Mouse (Mus musculus): Measurements from ENCODE around the gene Depdc1b. TPM values are rescaled to one million over a fixed set of nuclear protein-coding genes. Genes with fewer than 3 reads are reported as not detected.

The Depdc1b gene
- polyA plus RNA-seq, 1 experiment from 2014 or later = 13.9 TPM

- ATAC-seq (ENCODE audit: low FRiP score, low read depth) = no peak
- H3K4me2 ChIP-seq (replicated peaks) = no peak overlapping the region
- H3K4me3 ChIP-seq = no peak overlapping the region
- 0 out of 2 replicates have a peak, but pooled peaks cover 2% of the 10 kb centered on the region for H3K4me1 ChIP-seq
- H3K9ac ChIP-seq (replicated peaks) = no peak overlapping the region
- no peak overlapping the region for H3K27ac ChIP-seq (replicated peaks)
- H3K9me3 ChIP-seq = no peaks in the 10 kb centered on the region
- 90% methylated on average over 7 of the region's 7 CpGs for WGBS
- H3K27me3 ChIP-seq = no peaks in the 10 kb centered on the region
- no peaks in the 10 kb centered on the region; the same call in 1 of the 2 replicates for H3K36me3 ChIP-seq
Measured at GRCm38 (mm10) chr13:108338076-108338836, 22.1 kb downstream of the Depdc1b start.

- WGBS = 88% methylated on average over 10 of the region's 10 CpGs
- Histone ChIP-seq H3K27me3 (no peaks in the 10 kb centered on the region), H3K36me3 (no peaks in the 10 kb centered on the region; the same call in 1 of the 2 replicates), H3K9ac (replicated peaks) (no peak overlapping the region), H3K4me1 (0 out of 2 replicates have a peak, but pooled peaks cover 2% of the 10 kb centered on the region), H3K4me2 (replicated peaks) (no peak overlapping the region), H3K9me3 (no peaks in the 10 kb centered on the region), H3K27ac (replicated peaks) (no peak overlapping the region), H3K4me3 (no peak overlapping the region)
- ATAC-seq (ENCODE audit: low FRiP score, low read depth) = no peak
Measured at GRCm38 (mm10) chr13:108339907-108340596, 23.9 kb downstream of the Depdc1b start.

- Histone ChIP-seq H3K27ac (replicated peaks) (no peak overlapping the region), H3K36me3 (no peaks in the 10 kb centered on the region), H3K9me3 (no peaks in the 10 kb centered on the region), H3K4me1 (0 out of 2 replicates have a peak, but pooled peaks cover 2% of the 10 kb centered on the region), H3K4me3 (no peak overlapping the region), H3K4me2 (replicated peaks) (no peak overlapping the region), H3K27me3 (no peaks in the 10 kb centered on the region), H3K9ac (replicated peaks) (no peak overlapping the region)
- ATAC-seq (ENCODE audit: low FRiP score, low read depth) = no peak
- 71% methylated on average over 7 of the region's 7 CpGs for WGBS
Measured at GRCm38 (mm10) chr13:108341585-108341984, 25.5 kb downstream of the Depdc1b start.

- Histone ChIP-seq H3K4me3 (no peak overlapping the region), H3K9ac (replicated peaks) (no peak overlapping the region), H3K4me2 (replicated peaks) (no peak overlapping the region), H3K27ac (replicated peaks) (no peak overlapping the region), H3K4me1 (no peaks in the 10 kb centered on the region), H3K9me3 (no peaks in the 10 kb centered on the region), H3K27me3 (no peaks in the 10 kb centered on the region), H3K36me3 (no peaks in the 10 kb centered on the region)
- ATAC-seq (ENCODE audit: low FRiP score, low read depth) = no peak
- WGBS = 88% methylated on average over 4 of the region's 4 CpGs
Measured at GRCm38 (mm10) chr13:108345756-108346155, 29.6 kb downstream of the Depdc1b start.

GRCm38 (mm10) chr13:108347016-108347415, 30.9 kb downstream of the Depdc1b start:
- H3K4me2 ChIP-seq (replicated peaks) = no peak overlapping the region
- no peaks in the 10 kb centered on the region for H3K4me1 ChIP-seq
- 65% methylated on average over 4 of the region's 4 CpGs for WGBS
- no peaks in the 10 kb centered on the region for H3K27me3 ChIP-seq
- no peak overlapping the region for H3K4me3 ChIP-seq
- ATAC-seq (ENCODE audit: low FRiP score, low read depth) = no peak; the same call in 1 of the 2 replicates
- H3K9ac ChIP-seq (replicated peaks) = no peak overlapping the region
- H3K27ac ChIP-seq (replicated peaks) = no peak overlapping the region
- no peaks in the 10 kb centered on the region for H3K9me3 ChIP-seq
- no peaks in the 10 kb centered on the region for H3K36me3 ChIP-seq

GRCm38 (mm10) chr13:108349624-108350023, 33.5 kb downstream of the Depdc1b start:
- H3K4me1 ChIP-seq = no peaks in the 10 kb centered on the region
- WGBS = 86% methylated on average over 5 of the region's 5 CpGs
- no peak for ATAC-seq (ENCODE audit: low FRiP score, low read depth)

GRCm38 (mm10) chr13:108353781-108354180, 37.6 kb downstream of the Depdc1b start:
- H3K27me3 ChIP-seq = no peaks in the 10 kb centered on the region
- no peaks in the 10 kb centered on the region for H3K9me3 ChIP-seq
- H3K27ac ChIP-seq (replicated peaks) = no peak overlapping the region
- no peak overlapping the region for H3K4me3 ChIP-seq
- H3K4me2 ChIP-seq (replicated peaks) = no peak overlapping the region
- no peaks in the 10 kb centered on the region for H3K36me3 ChIP-seq
- H3K4me1 ChIP-seq = peaks cover 3% of the 10 kb centered on the region; the same call in 1 of the 2 replicates
- 89% methylated on average over 5 of the region's 5 CpGs for WGBS
- ATAC-seq (ENCODE audit: low FRiP score, low read depth) = no peak
- no peak overlapping the region for H3K9ac ChIP-seq (replicated peaks)

More at GRCm38 (mm10) chr13:108349624-108350023, 33.5 kb downstream of the Depdc1b start:
- Histone ChIP-seq H3K9ac (replicated peaks) (no peak overlapping the region), H3K27ac (replicated peaks) (no peak overlapping the region), H3K27me3 (no peaks in the 10 kb centered on the region), H3K4me3 (no peak overlapping the region), H3K4me2 (replicated peaks) (no peak overlapping the region), H3K36me3 (no peaks in the 10 kb centered on the region), H3K9me3 (no peaks in the 10 kb centered on the region)

- Histone ChIP-seq H3K9ac (replicated peaks) (no peak overlapping the region), H3K27me3 (no peaks in the 10 kb centered on the region), H3K9me3 (no peaks in the 10 kb centered on the region), H3K36me3 (no peaks in the 10 kb centered on the region), H3K4me1 (peaks cover 3% of the 10 kb centered on the region; the same call in 1 of the 2 replicates), H3K27ac (replicated peaks) (no peak overlapping the region), H3K4me3 (no peak overlapping the region), H3K4me2 (replicated peaks) (no peak overlapping the region)
- 89% methylated on average over 12 of the region's 12 CpGs for WGBS
- no peak for ATAC-seq (ENCODE audit: low FRiP score, low read depth)
Measured at GRCm38 (mm10) chr13:108354804-108355552, 38.8 kb downstream of the Depdc1b start.

- H3K4me3 ChIP-seq = no peak overlapping the region
- ATAC-seq (ENCODE audit: low FRiP score, low read depth) = no peak
- no peak overlapping the region for H3K9ac ChIP-seq (replicated peaks)
- peaks cover 3% of the 10 kb centered on the region; the same call in 1 of the 2 replicates for H3K4me1 ChIP-seq
- H3K4me2 ChIP-seq (replicated peaks) = no peak overlapping the region
- H3K27me3 ChIP-seq = no peaks in the 10 kb centered on the region
- no peaks in the 10 kb centered on the region for H3K36me3 ChIP-seq
- no peak overlapping the region for H3K27ac ChIP-seq (replicated peaks)
- 29% methylated on average over 10 of the region's 10 CpGs for WGBS
- H3K9me3 ChIP-seq = no peaks in the 10 kb centered on the region
Measured at GRCm38 (mm10) chr13:108357362-108357761, 41.2 kb downstream of the Depdc1b start.

- no peaks in the 10 kb centered on the region for H3K27me3 ChIP-seq
- H3K4me3 ChIP-seq = no peak overlapping the region
- no peak overlapping the region for H3K9ac ChIP-seq (replicated peaks)
- H3K36me3 ChIP-seq = no peaks in the 10 kb centered on the region
- no peak overlapping the region for H3K4me2 ChIP-seq (replicated peaks)
- no peak overlapping the region for H3K27ac ChIP-seq (replicated peaks)
- peaks cover 3% of the 10 kb centered on the region; the same call in 1 of the 2 replicates for H3K4me1 ChIP-seq
- no peaks in the 10 kb centered on the region for H3K9me3 ChIP-seq
- ATAC-seq (ENCODE audit: low FRiP score, low read depth) = 0 out of 2 replicates have a peak, but pooled peaks have one; percentile 52
- 27% methylated on average over 3 of the region's 3 CpGs for WGBS
Measured at GRCm38 (mm10) chr13:108358228-108358627, 42.1 kb downstream of the Depdc1b start.

GRCm38 (mm10) chr13:108367496-108367895, 51.4 kb downstream of the Depdc1b start:
- peaks cover 20% of the 10 kb centered on the region for H3K36me3 ChIP-seq
- WGBS = 95% methylated on average over 12 of the region's 12 CpGs

More at GRCm38 (mm10) chr13:108367496-108367895, 51.4 kb downstream of the Depdc1b start:
- no peak for ATAC-seq (ENCODE audit: low FRiP score, low read depth)
- no peaks in the 10 kb centered on the region for H3K27me3 ChIP-seq
- no peak overlapping the region for H3K9ac ChIP-seq (replicated peaks)
- no peaks in the 10 kb centered on the region for H3K4me1 ChIP-seq
- H3K4me2 ChIP-seq (replicated peaks) = no peak overlapping the region
- H3K9me3 ChIP-seq = no peaks in the 10 kb centered on the region
- H3K27ac ChIP-seq (replicated peaks) = no peak overlapping the region
- no peak overlapping the region for H3K4me3 ChIP-seq
